Mouse (Mus musculus) testis, postnatal 10 days (tissue): ENCODE results near the gene Asic1.
A peak's percentile ranks its signal among the peaks of the same experiment; 100 is the strongest.

ENCODE experiments used
- DNase-seq: peaks from one replicate; pipeline ENCODE4 v3.0.0; 2021; ENCODE audit warnings: low spot score

The Asic1 gene

DNA sequence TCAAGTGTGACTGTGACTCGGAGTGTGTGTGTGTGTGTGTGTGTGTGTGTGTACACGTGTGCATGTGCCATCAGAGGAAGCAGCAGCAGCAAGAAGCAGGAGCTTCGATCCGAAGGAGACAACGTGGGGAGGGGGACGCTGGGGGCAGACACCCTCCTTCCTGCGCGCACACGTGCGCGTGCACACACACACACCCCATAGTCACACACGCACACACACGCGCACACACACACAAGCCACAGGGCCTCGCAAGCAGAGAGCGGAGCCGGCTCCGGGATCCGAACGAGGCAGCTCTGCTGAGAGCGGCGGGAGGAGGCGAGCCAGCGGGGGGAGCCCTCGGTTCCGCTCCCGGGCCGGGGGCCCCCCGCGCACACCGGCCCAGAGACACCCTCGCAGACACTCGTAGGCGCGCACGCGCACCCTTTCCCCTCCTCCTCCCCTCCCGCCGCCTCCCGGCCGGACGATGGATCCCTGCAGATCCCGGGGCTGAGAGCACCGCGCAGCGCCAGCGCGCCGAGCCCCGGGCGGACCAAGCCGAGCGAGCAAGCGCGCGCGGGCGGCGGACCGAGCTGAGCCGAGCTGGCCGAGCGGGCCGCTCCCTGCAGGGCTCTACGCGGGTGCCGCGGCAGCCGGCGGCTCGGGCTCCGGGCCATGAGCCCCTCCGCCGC is at the start of gene Asic1:
Gene Asic1 (plus strand): TSS at position 215 of the 668 bp plus-strand sequence.
- peak; percentile 81 for DNase-seq

DNA sequence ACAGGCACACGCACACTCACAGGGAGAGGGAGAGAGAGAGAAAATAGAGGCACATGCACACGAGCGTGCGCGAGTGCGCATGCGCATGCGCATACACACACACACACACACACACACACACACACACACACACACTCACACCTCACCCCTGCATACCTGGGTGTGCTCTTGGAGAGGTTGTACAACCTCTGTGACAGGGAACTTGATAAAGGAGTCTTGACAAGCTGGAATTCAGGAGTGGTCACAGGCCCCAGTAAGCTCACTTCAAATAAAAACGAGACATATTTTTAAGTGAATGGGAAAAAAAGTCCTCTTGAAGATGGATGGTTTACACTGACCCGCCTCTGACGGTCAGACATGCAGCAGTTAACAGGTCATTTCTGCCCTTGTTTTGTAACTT is 48.1 kb upstream of the Asic1 start:
- no peak for DNase-seq

DNA sequence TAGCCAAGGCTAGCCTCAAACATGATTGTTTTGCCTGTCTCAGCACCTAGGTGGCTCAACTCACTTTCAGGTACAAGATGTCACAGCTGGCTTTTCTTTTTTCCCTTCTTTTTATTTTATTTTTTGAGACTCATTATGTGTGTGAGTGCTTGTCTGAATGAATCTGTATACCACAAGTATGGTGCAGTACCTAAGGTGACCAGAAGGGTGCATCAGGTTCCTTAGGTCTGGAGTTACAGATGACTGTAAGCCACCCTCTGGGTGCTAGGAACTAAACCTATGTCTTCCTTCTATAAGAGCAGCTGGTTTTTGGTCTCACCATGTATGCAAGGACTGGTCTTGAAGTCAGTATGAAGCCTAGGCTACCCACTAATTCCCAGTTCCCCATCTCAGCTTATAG is 38.5 kb upstream of the Asic1 start:
- no peak for DNase-seq

DNA sequence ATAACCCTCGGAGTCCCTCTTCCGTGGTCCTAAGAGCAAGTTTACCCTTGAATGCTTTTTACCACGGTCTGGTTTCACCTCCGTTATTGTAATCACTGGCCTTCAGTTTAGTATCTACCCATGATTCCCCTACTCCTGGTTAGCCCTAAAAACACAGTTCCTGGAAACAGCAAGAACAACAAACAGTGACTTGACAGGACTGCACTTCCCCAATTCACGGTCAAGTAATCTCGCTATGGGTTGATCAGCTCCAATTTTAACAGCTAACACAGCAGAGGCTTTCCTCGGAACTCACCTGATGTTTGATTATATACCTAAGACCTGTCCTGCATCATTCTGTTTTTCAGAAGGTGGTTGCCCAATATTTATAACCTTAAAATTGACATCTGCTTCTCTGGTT is 35.5 kb upstream of the Asic1 start:
- DNase-seq = no peak

DNA sequence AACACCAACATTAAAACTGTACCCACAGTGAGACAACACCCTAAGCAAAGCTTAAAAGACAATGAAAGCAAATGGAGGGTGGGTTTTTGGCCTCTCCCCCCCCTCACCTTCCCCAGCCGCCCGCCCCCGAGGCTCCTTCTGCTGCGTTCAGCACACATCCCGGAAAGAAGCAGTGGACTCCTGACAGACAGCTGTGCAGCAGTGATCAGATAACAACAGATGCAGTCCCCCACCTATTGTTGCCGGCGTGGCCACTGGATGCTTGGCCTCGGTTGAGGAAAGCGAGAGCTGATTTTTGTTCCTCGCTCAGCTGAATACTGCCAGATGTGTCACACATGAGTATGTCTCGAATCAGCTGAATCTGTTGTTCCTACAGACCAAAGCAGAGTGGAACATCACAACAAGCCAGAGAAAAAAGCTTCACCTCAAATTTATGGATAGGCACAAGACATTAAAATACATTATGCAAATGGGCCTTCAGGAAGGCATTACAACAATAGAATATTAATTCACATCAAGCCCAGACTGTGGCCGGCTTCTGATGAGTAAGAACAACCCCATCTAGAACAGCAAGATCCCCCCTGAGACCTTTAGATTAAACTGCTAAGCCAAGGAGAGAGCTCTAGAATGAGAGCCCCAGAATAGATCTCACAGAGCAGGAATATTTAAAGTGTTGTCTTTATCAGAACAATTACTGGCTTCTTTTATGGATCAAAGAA is 32.6 kb upstream of the Asic1 start:
- no peak for DNase-seq

DNA sequence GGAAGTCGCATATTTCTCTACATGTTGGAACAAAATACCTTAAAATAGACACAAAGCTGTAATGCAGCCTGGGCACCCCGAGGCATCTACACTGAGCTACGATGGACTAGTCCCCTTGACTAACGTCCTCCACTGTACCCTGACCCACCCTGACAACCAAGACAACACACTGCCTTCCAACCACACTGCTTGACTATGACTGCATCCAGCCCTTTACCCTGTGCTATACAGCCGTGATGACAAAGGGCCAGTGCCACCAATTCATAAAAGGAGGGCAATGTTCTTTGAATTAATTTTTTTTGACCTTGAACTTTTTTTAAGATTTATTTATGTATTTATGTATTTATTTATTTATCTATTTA is 32.1 kb upstream of the Asic1 start:
- DNase-seq = no peak

DNA sequence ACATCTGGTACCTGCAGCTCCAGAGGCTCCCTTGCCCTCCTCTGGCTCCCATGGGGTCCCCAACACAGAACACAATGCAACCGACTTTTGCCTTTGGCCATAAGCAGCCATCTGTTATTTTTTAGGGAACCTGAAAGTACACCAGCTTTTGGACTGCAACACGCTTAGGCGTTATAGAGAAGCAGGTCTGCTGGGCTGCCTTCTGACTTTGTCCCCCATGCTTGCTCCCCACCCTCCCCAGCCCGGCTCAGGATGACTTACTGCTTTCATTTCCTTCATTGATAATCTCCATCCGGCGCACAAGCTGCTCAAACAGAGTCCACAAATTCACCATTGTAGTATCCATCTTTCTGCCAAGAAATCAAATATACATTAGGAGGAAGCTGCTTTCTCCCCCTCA is 27.5 kb upstream of the Asic1 start:
- no peak for DNase-seq

DNA sequence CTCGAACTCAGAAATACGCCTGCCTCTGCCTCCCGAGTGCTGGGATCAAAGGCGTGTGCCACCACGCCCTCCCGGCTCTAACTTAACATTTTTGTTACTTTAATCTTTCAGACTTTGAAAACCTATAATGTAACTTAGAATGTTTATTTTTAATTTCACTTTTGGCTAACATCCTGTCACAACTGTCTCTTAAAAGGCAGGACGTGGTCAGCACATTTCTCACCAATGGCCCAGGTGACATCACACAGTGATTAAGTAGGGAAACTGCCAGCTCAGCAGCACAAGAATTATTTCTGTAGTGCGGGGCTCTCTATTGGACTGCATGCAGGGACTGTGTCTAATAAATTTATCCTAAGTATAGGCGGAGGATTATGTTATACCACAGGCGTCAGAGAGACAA is 26.3 kb upstream of the Asic1 start:
- DNase-seq = no peak

DNA sequence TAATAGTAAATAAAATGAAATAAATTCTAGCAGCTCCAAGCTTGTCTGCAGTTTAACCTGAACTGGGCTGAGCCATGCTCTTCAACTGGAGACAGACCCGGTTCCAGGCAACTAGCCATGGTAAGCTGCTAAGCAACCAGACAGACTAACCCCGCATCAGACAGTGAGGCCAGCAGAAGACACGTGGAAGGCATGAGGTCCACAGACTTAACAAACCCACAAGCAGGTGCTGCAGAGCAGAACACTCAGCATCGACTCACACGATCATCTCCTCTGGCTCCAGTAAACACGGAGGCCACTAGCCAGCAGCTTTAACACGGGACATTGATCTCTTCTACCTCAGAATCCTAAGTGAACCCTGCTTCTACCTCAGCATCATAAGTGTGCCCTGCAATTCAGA is 25.4 kb upstream of the Asic1 start:
- no peak for DNase-seq

DNA sequence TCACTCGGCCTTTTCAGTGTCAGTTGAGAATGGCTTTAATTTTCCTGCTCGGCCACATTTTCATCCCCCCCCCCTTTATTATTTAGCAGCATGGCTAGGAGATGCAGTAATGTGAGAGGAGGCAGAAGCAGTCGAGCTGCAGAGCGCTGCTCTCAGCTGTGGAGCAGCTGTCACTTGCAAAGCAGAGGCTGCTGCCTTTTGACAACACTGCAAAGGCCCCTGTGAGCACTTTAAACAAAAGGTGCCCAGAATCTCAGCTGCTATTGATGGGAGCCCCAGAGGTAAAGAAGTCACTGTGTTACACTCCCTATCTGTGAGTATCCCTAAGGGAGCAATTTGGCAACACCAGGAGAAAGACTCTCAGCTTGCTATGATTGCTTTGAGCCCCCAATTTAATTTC is 21.8 kb upstream of the Asic1 start:
- DNase-seq = no peak

DNA sequence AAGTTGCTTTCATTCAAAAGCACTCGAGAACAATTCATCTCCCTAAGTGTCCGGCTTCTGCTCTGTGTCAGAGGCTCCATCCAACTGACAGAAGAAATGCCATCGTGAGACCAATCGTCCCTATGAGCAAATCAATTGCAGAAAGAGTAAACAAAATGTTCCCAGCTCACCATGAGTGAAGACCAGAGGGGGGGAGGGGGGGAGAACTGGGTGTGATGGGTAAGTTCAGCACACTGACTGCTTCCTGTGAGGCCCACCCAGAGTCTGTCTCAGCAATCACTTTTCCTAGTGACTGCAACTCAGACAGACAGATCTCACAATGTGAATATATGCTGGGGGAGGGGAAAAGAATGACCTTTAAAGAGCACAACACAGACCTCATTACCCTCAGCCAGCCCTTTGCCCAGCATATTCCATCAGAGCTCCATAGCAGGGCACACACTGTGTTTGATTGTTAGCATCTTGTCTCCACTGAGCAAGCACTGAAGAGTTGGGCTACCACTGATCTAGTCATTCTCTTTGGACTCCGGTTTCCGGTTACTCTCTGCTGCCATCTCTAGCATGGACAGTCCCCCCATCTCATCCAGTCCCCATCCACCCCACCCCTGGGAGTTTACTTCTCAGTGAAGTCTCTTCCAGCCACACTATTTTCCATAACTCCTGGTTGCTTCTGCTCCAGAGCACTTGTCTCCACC is 21.0 kb upstream of the Asic1 start:
- DNase-seq = no peak

DNA sequence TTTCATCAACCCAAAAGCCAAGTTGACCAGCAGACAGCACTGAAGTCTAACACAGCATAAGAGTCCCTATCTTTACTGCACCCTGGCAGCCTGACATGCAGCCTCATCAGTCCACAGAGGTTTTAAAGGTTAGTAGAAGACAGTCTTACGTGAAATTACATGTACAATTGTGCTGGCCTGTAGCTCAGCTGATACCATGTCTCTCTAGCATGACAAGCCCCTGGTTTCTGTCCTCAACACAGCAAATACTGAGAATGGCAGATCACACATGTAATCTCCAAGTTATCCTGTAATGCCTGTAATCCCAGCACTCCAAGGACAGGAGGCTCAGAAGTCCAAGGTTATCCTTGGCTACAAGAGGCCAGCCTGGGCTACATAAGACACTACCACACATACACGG is 19.9 kb upstream of the Asic1 start:
- DNase-seq = no peak

DNA sequence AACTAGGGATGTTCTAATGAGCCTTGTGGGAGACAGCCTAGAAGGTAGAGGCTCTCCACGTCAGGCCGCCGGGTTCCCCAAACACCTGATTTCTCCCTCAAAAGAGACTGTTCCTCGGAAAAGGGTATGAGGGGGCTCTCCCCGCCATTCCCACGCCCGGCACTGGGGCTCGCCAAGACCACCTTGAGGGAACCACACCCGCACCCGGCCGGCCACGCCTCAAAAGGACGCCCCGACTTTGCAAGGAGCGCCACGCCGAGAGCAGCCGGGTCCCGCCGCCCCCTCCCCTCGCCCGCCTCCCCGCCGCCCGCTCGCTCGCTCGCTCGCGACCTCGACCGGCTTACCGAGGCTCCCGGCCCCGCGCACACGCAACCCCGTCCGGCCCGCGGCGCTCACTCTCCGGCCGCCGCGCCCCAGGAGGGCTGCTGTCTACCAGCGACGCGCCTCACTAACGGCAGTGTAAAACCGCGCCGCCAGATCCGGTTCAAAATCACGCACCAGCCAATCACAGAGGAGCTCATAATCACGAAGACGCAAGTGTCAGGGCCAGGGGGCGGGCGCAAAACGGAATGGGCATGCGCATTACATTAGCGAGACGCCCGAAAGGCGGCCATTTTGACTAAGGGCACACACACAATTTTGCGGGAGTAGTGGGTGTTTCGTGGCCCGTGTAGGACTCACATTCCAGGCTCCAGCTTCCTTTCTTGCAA is 18.9 kb upstream of the Asic1 start, which contains the start of gene Racgap1:
Gene Racgap1 (minus strand): TSS at position 494 of the 710 bp plus-strand sequence.
- peak; percentile 97 for DNase-seq

DNA sequence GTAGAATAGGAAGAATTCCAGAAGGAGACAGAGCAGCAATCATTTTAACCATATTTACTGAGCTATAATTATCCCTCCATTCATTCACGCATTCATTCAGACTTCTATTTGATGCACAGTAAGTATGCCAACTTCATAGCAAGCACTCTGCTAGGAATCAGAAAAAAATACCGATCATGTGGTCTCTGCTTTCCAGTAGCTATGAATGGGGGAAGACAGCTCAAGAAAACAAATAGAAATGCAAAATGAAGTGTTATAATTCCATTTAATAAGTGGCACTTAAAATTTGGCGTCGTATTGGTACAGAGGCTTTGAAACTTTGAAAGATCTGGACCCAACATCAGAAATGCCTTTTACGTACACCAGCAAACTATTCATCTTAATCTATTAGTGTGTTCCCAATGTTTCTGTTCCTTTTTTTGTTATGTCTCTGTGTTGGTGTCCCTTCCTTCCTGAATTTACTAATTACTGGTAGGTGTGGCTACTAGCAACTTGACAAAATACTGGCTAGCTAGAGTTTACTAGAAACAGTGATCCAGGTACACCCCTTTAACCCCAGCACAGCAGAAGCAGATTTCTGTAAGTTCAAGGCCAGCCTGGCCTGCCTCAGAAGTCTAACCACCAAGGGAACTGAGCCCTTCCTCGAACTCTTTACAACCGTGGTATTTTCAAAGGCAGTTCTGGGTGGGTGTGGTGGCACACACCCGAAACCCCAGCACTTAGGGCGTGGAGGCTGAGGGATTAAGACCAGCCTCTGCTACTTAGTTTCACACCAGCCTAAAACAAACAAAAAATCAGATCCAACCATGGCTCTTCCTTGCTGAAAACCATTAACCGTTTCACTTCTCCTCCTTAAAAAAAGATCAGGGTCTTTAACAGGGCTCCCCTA is 17.9 kb upstream of the Asic1 start:
- no peak for DNase-seq

DNA sequence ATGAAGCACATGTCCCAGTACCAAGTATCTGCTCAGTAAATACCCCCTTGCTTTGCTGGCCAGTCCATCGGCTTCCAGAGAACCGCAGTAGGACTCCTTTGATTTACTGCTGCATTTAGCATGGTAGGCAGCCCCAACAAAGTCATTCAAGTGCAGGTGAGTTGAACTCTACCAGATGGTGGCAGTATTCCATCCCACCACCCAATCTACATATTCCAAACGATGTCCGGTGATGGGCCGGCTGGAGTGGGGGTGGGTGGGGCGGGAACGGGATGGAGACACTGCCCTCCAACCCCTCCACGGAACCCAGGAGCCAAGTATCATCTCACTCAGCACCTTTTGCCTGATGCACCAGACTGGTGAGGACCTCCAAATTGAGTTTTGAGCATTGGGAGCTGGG is 16.9 kb upstream of the Asic1 start:
- no peak for DNase-seq

DNA sequence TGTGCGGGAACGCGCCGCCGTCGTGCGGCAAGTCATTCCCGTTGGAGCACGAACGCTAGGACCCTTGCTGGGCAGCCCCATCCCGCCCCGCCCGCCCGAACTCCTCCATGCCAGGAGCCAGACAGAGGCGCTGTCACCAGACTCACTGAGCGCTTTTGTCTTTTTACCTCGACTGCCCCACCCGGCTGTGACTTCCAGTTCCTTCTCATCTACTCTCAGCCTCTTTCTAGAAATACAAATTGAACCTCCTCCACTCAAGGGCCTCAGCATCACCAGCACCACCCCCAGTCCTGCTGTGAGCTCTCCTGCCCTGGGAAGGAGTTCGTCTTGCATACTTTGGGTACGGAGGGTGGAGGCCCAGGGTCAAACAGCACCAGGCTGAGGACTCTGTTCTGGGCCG is 16.3 kb upstream of the Asic1 start:
- no peak for DNase-seq

DNA sequence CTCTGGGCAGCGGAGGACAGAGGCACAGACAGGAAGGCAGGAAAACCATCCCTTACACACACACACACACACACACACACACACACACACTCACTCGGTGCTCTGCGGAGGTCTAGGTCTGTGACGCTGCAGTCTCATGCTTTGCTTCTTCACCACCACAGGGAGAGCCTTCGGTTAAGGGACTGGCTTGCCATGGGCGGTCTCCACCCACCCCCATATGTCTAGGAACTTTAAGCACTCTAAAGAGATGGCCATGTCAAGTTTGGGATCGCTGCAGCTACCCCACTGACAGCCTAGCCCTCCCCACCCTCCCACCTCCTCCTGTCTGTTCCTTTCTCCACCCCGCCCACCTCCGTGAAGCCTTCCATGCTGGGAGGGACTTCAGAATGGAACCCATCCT is 14.2 kb upstream of the Asic1 start:
- no peak for DNase-seq

DNA sequence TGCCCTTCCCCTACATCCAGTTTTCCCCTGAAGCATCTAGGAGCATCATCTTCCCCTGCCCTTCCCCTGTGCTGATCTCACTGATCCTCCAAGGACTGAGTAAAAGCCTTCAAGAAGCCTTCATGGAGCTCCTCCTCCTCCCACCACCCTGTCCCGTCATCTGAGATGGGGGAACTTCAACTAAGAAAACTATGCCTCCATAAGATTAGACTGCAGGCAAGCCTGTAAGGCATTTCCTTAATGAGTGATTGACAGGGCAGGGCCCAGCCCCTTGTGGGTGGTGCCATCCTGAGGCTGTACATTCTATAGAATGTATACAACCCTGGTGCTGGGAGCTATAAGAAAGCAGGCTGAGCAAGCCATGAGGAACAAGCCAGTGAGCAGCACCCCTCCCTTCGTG is 11.7 kb upstream of the Asic1 start:
- no peak for DNase-seq

DNA sequence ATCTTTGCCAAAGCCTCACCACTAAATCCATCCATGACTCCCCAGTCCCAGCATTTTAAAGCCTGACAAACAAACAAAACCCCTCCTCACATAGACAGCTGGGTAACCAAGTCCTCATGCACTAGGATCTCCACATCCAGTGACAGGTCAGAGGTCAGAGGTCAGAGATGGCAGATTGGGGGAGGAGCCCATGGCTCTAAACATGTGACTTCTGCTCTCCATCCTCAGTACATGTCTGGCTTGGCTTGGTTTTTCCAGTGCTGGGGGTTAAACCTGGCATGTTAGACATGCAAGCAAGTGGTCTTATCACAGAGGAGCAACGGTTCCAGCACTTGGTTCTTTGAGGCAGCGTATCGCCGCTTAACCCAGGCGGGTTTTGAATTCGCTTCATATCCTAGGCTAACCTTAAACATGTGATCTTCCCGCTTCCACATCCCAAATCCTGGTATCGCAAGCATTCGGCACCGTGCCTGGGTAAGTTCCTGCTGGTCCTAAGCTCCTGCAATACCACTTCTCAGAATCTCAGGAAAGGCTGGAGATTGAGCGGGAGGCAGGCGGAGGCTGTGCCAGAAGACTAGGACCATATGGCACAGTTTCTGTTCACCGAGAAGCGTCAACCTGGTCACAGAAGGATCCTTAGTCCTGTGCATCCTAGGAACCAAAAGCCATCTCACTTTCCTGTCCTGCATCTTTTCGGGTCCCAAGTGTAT is 8.9 kb upstream of the Asic1 start:
- no peak for DNase-seq

DNA sequence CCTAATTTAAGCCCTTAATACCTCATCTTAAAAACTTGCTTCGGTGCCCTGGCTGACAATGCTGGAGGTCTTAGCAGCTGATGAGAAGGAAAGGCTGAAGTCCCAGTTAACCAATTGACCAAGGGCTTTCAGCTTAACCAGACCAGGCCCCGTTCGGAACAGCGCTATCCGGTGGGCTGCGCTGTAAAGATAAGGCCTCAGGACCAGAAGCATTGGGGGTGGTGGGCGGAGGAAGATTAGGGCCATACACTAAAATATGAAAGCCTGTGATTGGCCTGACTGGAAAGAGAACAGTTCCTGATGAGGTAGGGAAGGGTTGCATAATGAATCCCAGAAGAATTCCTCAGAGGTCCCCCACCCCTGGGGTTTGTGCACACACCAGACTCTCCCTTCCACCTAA is 7.8 kb upstream of the Asic1 start:
- no peak for DNase-seq

DNA sequence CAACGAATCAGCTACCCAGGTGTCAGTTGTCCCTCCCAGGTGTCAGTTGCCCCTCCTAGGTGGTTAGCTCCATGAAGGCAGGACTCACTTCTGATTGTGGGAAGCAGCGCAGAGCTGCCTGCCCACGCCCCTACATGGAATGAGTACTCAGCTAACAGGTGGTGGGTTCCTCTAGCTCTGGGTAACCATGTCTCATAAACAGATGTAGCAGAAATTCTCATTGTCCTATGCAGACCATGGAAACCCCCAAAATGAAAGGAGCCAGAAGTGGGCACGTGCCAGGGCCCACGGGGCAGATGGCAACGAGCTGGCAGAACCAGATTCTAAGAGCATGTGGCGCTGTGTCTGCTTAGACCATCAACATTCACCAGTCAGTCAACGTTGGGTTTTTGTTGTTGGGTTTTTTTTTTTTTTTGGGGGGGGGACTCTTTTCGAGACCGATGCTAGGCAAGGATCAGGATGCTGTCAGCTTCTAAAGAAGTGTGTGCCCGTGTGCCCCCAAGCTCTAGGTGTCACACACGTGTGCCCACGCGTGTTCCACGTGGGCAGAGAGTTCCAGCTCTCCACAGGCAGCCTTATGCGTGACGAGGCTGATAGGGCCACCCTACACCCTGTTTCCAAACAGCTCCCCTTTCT is 6.1 kb upstream of the Asic1 start:
- DNase-seq = no peak
